Mouse (Mus musculus): ENCODE data around the gene Cnksr3. TPM values are rescaled to one million over a fixed set of nuclear protein-coding genes. Genes with fewer than 3 reads are reported as not detected.

Cnksr3 gene
- total and polyA plus RNA-seq, 2 experiments from 2014 or later, result 2.0 to 3.5 TPM

- H3K4me3 ChIP-seq (ENCODE audit: low read depth, low read length), result no peak overlapping the region
- no peak overlapping the region for H3K9ac ChIP-seq
- DNase-seq (no peak), ATAC-seq (no peak)
- peaks cover 8% of the 10 kb centered on the region; the same call in 1 of the 2 replicates for H3K4me1 ChIP-seq (ENCODE audit: insufficient read depth)
- no peak for TF ChIP-seq CTCF (IDR thresholded peaks at IDR 0.05; ENCODE audit: low read depth)
- H3K27me3 ChIP-seq (ENCODE audit: insufficient read depth, low read length), result no peaks in the 10 kb centered on the region
- H3K36me3 ChIP-seq (ENCODE audit: insufficient read depth), result no peaks in the 10 kb centered on the region
- no peak overlapping the region for H3K27ac ChIP-seq (ENCODE audit: low read depth, low read length)
- WGBS, result 81% methylated on average over 4 of the region's 4 CpGs
- H3K4me2 ChIP-seq (ENCODE audit: low read depth), result no peak overlapping the region
- no peaks in the 10 kb centered on the region for H3K9me3 ChIP-seq (ENCODE audit: low read length)
Measured at GRCm38 (mm10) chr10:7214718-7215117, 2.7 kb upstream of the Cnksr3 start.

- Histone ChIP-seq H3K9ac (no peak overlapping the region), H3K9me3 (ENCODE audit: low read length) (no peaks in the 10 kb centered on the region), H3K4me1 (ENCODE audit: insufficient read depth) (peaks cover 8% of the 10 kb centered on the region; the same call in 1 of the 2 replicates), H3K36me3 (ENCODE audit: insufficient read depth) (no peaks in the 10 kb centered on the region), H3K27me3 (ENCODE audit: insufficient read depth, low read length) (no peaks in the 10 kb centered on the region), H3K4me3 (ENCODE audit: low read depth, low read length) (peak overlapping the region; percentile 63), H3K4me2 (ENCODE audit: low read depth) (peak overlapping the region; percentile 100; the same call in 1 of the 2 replicates), H3K27ac (ENCODE audit: low read depth, low read length) (no peak overlapping the region)
- DNase-seq, result no peak
- no peak for TF ChIP-seq CTCF (IDR thresholded peaks at IDR 0.05; ENCODE audit: low read depth)
- no peak for ATAC-seq
- 56% methylated on average over 10 of the region's 10 CpGs for WGBS
Measured at GRCm38 (mm10) chr10:7213066-7213630, 1.1 kb upstream of the Cnksr3 start.

- peaks cover 8% of the 10 kb centered on the region; the same call in 1 of the 2 replicates for H3K4me1 ChIP-seq (ENCODE audit: insufficient read depth)
- DNase-seq (no peak), ATAC-seq (peak; percentile 10)
- peak overlapping the region; percentile 55 for H3K9ac ChIP-seq
- no peaks in the 10 kb centered on the region for H3K9me3 ChIP-seq (ENCODE audit: low read length)
- no peaks in the 10 kb centered on the region for H3K36me3 ChIP-seq (ENCODE audit: insufficient read depth)
- peak overlapping the region; percentile 100 for H3K4me2 ChIP-seq (ENCODE audit: low read depth)
- H3K27ac ChIP-seq (ENCODE audit: low read depth, low read length), result peak overlapping the region; percentile 59; the same call in 1 of the 2 replicates
- peak overlapping the region; percentile 63 for H3K4me3 ChIP-seq (ENCODE audit: low read depth, low read length)
- no peaks in the 10 kb centered on the region for H3K27me3 ChIP-seq (ENCODE audit: insufficient read depth, low read length)
- WGBS, result 6% methylated on average over 10 of the region's 10 CpGs
- no peak for TF ChIP-seq CTCF (IDR thresholded peaks at IDR 0.05; ENCODE audit: low read depth)
Measured at GRCm38 (mm10) chr10:7212537-7212936, 500 bp upstream of the Cnksr3 start.

GRCm38 (mm10) chr10:7210991-7211695 is 894 bp downstream of the Cnksr3 start:
- peak; percentile 72 for DNase-seq
- Histone ChIP-seq H3K9me3 (ENCODE audit: low read length) (no peaks in the 10 kb centered on the region), H3K36me3 (ENCODE audit: insufficient read depth) (no peaks in the 10 kb centered on the region), H3K4me2 (ENCODE audit: low read depth) (peak overlapping the region; percentile 100), H3K27me3 (ENCODE audit: insufficient read depth, low read length) (no peaks in the 10 kb centered on the region), H3K4me3 (ENCODE audit: low read depth, low read length) (peak overlapping the region; percentile 63), H3K27ac (ENCODE audit: low read depth, low read length) (peak overlapping the region; percentile 79; the same call in 1 of the 2 replicates), H3K9ac (peak overlapping the region; percentile 55), H3K4me1 (ENCODE audit: insufficient read depth) (peaks cover 8% of the 10 kb centered on the region; the same call in 1 of the 2 replicates)
- under 1% methylated on average over 41 of the region's 41 CpGs for WGBS
- TF ChIP-seq CTCF (IDR thresholded peaks at IDR 0.05; ENCODE audit: low read depth), result peak; percentile 72
- ATAC-seq, result peak; percentile 85

DNA sequence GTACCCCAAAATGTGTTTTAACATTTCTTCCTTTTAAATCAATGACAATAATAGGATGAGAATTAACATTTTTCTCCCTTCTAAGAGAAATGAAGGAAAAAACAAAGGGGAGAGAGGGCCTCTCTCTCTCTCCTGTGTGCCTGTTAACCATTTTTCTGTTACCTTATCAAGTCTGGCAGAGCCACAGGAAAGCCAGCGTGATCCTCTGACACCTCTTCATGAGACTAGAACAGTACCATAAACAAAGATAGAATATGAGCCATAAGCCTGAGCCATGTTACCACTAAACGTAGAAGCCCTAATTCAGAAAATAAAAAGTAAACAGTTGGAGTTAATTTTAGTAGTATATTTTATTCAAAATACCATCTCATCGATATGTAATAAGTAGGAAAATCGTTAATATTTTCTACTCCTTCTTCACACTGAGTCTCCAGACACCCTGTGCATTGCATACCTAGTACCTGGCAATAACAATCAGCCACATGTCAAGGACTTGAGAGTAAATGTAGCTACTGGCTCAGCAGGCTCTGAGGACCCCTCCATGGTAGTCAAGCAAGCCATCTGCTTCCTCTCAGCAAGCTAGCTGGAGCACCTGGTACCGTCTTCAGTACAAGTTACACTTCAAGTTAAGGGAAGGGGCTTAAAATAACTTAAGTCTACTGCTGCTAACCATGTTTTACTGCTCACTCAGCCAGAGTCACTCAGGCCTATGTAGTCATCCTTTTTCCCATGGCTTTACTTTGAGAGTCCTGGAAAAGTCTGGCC is 2.2 kb downstream of the Cnksr3 start:
- peaks cover 8% of the 10 kb centered on the region; the same call in 1 of the 2 replicates for H3K4me1 ChIP-seq (ENCODE audit: insufficient read depth)
- H3K4me2 ChIP-seq (ENCODE audit: low read depth), result peak overlapping the region; percentile 100
- H3K36me3 ChIP-seq (ENCODE audit: insufficient read depth), result no peaks in the 10 kb centered on the region
- no peaks in the 10 kb centered on the region for H3K9me3 ChIP-seq (ENCODE audit: low read length)
- DNase-seq (no peak), ATAC-seq (no peak)
- no peak overlapping the region for H3K4me3 ChIP-seq (ENCODE audit: low read depth, low read length)
- H3K27ac ChIP-seq (ENCODE audit: low read depth, low read length), result no peak overlapping the region
- 73% methylated on average over 5 of the region's 5 CpGs for WGBS
- no peak for TF ChIP-seq CTCF (IDR thresholded peaks at IDR 0.05; ENCODE audit: low read depth)
- H3K9ac ChIP-seq, result no peak overlapping the region
- H3K27me3 ChIP-seq (ENCODE audit: insufficient read depth, low read length), result no peaks in the 10 kb centered on the region

DNA sequence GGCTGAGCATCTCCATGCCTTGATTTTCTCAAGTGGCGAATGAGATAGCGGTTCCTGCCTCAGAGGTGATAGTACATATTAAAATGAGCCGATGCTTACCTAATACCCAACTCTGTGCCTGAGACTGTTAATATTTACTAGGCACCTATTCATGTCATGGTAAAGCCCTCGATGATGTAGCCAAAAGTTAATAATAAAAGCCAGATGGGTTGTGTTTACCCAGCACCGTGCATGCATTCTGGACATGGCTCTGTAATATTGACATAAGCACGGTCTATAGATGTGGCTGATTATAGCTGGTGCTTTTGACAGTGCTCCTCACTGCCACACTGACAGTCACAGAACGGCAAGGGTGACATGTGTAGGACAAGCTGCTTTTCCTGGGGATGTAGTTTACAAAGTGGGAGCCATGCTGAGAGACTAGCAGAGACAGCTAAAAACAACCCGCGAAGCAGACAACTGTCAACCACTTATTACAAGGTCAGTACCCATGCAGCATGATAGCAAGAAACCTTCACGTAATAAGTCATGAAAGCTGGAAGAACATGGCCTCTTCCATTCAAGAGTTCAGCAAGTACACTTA is 3.1 kb downstream of the Cnksr3 start:
- H3K27ac ChIP-seq (ENCODE audit: low read depth, low read length), result no peak overlapping the region
- 85% methylated on average over 10 of the region's 10 CpGs for WGBS
- peaks cover 8% of the 10 kb centered on the region; the same call in 1 of the 2 replicates for H3K4me1 ChIP-seq (ENCODE audit: insufficient read depth)
- no peak overlapping the region for H3K4me2 ChIP-seq (ENCODE audit: low read depth)
- H3K4me3 ChIP-seq (ENCODE audit: low read depth, low read length), result no peak overlapping the region
- no peak for ATAC-seq
- H3K27me3 ChIP-seq (ENCODE audit: insufficient read depth, low read length), result no peaks in the 10 kb centered on the region
- DNase-seq, result no peak
- no peak for TF ChIP-seq CTCF (IDR thresholded peaks at IDR 0.05; ENCODE audit: low read depth)
- H3K9ac ChIP-seq, result no peak overlapping the region
- H3K36me3 ChIP-seq (ENCODE audit: insufficient read depth), result no peaks in the 10 kb centered on the region
- no peaks in the 10 kb centered on the region for H3K9me3 ChIP-seq (ENCODE audit: low read length)

Data from forebrain, postnatal 0 days (tissue).